Mouse (Mus musculus): ENCODE data around the gene Cep290.
A peak's percentile ranks its signal among the peaks of the same experiment; 100 is the strongest.
"Not testable (repeated sequence)": the region's sequence is repeated elsewhere in the genome, so short reads cannot be mapped to it uniquely, and the experiment has no call there.

Cep290 gene

DNA sequence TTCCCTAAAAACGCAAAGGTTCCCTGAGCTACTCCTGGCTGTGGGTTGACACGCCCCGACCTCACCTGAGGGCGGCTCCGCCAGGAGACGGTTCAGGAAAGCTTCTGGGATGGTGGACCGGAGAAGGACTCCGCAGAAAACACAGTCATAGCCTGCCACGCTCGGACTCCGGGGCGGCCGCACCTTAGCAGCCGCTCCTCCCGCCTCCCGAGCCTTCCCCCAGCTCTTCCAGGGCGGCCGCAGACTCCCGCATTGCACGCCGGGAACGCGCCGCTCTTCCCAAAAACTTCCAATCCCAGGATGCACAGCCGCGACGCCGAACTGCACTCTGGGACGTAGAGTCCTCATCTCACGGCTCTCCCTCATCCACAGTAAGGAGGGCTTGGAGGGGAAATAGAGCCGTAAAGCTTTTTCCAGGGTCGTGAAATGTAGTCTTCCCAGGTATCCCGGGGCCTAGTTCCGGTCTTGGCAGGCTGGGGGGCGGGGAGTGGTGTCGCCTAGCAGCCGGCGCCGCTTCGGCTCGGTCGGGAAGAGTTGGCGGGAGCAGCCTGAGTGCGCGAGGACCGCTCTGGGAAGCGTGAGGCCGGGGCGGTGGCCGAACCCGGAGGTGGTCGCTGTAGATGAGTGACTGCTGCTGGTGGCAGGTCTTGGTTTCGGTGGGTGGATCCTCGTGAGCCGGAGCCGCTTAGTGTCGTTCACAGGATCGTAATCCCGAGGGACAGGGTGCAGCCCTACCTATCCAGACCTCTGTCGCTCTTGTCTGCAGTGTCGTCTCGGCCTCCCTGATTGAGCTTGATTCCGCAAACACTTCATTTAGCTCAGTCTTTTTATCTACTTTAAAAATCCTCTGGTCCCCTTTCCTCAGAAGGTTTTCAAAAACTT, at the start of gene Cep290, which contains the start of gene Tmtc3:
Cep290 (plus strand) TSS at position 462 of the 882 bp plus-strand sequence.
Tmtc3 (minus strand) TSS at position 254 of the 882 bp plus-strand sequence.
- peak; percentile 92 to 97 for DNase-seq (ENCODE audit: low spot score in 2 of 2)

DNA sequence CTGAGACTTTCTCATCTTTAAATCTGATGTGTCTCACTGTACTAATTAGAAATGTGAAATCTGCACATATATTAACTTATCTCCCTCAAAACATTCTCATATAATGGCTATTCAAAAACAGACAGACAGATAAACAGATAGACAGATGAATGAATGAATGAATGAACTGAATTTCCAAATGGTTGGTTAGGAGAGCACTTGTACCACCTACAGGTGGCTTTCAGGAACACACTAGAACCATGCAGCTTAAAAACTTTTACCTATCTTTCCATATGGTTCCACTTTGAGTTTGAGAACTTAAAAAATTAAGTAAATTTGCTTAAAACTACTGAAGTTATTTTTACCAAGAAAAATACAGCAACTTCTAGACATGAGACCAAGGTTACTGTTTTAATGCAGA, 38.0 kb upstream of the Cep290 start:
- DNase-seq (ENCODE audit: low spot score in 2 of 2) = no peak

DNA sequence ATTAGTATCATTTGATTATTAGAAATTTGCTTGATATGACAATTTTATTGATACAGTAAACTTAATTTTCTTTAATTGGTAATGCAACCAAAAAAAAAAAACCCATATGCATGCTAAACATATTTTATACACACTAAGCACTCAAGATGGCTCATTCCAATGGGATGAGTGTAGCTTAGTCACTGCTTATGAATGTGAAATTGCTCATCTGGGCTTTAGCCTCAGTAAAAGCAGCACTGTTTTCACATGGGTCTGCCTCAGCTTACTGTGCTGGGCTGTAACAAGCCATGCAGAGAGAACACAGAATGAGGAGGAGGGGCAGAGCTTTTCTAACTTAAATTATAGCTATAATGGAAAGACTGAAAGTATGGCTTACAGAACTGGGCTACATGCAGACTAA, 26.8 kb upstream of the Cep290 start:
- DNase-seq (ENCODE audit: low spot score in 2 of 2) = no peak

DNA sequence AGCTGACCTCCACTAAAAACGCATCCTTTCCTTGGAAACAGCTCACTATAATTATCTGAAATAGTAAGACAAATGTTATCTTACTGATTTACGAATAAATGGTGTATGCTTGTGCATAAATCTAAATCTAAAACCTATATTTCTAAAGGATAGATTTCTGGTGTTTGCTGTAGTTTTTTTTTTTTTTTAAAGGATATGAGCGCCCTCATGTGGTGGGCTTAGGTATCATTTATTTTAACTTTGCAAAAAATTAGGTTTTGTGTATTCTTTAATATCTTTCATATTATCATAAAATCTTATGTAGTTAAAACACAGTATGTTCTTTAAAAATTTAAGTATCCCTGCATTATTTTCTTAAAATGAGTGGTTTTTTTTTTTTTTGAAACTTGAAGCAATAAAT, 12.3 kb upstream of the Cep290 start:
- DNase-seq (ENCODE audit: low spot score in 2 of 2) = no peak

DNA sequence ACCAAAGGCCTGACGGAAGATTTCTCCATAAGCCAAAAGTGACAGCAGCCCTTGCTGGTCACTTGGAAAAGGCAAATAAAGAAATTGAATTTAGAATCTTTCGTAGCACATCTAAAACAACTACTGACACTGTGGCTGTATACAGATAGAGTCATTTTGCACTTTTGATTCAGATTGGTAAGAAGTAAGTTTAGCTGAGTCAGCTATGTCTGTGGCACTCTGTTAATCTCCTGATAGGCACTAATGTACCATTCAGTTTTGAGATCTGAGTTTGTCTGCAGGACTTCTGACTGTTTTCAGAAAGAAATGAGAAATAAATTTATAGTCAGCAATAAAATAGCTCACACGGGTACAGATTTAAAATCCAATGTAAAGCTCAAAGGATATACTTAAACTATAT, 7.8 kb upstream of the Cep290 start:
- DNase-seq (ENCODE audit: low spot score in 2 of 2) = no peak

DNA sequence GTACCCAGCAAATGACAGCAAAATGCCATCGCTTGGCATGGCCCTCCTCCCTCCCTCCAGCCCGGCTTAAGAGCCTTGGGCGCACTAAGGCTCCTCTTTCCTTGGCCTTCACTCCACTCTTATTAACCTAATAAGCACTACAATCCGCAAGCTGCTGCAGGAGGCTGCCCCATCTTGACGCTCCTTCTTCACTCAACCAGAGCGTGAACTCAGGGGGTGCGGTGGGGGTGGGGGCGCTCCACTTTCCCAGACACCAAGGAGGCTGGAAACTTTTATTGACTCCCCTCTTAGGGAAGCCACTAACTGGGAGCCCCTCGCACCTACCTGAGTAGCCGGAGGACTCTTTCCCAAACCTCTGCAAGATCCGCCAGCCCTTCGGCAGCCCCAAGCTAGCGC, 659 bp upstream of the Cep290 start:
- DNase-seq (ENCODE audit: low spot score in 2 of 2) = no peak

DNA sequence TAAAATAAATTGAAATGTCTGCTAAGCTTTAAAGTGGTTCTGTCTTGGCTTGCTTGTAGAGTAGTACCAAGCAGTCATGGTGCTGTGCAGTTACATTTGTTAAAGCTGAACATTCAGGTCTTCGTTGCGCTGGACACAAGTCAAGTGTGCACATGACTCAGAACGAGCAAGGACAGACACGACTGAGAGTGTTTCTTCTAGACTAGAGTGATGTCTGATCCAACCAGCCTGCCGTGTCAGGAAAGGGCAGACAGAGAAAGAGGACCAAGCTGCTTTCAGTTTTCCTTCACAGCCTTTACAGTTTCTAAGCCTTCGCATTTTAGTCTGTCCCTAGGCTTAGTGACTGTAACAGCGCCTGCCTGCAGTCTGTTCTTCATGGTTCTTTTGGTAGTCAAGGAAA, 4.6 kb downstream of the Cep290 start:
- DNase-seq (ENCODE audit: low spot score in 2 of 2) = no peak

DNA sequence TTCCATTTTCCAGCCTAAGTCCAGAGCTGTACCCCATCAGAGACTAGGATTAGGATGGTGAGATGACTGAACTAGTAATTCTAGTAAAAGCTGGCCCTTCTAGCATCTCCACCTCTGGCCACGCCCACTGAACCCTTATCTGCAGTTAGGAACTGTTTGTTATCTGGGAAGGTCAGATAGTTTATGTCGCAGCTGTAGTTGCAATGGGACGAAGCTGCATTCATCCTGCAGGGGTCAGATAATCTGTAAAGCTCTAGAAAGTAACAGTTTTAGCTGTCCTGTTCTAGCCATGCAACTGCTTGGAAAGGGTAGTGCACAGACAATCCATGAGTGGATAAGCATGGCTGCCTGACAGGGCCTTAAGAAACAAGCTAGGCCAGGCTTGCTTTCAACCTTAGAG, 11.0 kb downstream of the Cep290 start:
- no peak for DNase-seq (ENCODE audit: low spot score in 2 of 2)

DNA sequence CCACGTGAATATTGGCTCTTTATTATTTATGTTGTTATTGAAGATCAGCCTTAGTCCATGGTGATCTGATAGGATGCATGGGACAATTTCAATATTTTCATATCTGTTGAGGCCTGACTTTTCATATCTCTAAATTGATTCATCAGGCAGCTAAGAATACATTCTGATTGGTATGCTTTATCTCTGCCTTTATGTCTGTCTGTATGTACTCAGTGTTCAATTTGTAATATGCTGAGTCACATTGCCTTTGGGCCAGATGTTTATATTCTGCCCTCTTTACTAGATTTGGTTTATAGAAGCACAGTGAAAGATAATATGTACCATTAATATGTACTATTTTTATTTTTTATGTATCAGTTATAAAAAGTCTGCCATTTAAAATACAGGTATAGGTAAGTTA, 20.8 kb downstream of the Cep290 start:
- DNase-seq (ENCODE audit: low spot score in 2 of 2) = no peak

DNA sequence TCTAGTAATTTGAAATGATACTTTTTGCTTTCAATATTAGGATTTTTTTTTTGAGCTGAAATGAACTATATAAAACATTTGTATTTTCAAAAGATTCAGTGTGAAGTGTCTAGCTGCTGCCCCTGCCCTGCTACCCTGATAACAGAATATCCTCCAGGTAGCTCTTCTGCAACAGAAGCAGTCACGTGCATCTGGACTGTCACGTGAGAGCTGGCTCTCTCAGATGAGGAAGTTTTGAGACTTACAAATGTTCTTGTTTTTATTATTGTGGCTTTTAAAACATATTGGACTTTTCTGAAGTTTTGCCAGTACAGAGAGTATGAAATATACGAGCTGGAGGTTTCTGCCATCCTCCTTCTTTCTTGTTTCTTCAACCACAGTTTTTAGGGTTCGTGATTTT, 34.3 kb downstream of the Cep290 start:
- no peak for DNase-seq (ENCODE audit: low spot score in 2 of 2)

DNA sequence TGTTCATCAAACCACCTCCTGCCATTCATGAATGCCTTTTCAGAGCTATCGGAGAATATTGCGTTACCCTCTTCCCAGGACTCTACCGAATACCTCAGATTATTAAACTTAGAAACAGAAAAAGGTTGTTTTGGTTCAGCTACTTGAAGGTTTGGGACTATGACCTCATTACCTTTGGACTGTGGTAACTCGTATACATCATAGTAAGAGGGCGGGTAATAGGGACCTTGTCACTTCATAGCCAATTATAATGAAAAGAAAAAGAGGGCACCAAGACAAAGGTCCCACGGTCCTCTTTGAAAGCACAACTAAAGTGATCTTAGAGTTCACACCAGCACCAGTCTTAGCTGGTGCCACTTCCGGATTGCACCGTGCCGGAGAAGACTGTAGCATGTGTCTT, 35.0 kb downstream of the Cep290 start:
- DNase-seq (ENCODE audit: low spot score in 2 of 2) = no peak

DNA sequence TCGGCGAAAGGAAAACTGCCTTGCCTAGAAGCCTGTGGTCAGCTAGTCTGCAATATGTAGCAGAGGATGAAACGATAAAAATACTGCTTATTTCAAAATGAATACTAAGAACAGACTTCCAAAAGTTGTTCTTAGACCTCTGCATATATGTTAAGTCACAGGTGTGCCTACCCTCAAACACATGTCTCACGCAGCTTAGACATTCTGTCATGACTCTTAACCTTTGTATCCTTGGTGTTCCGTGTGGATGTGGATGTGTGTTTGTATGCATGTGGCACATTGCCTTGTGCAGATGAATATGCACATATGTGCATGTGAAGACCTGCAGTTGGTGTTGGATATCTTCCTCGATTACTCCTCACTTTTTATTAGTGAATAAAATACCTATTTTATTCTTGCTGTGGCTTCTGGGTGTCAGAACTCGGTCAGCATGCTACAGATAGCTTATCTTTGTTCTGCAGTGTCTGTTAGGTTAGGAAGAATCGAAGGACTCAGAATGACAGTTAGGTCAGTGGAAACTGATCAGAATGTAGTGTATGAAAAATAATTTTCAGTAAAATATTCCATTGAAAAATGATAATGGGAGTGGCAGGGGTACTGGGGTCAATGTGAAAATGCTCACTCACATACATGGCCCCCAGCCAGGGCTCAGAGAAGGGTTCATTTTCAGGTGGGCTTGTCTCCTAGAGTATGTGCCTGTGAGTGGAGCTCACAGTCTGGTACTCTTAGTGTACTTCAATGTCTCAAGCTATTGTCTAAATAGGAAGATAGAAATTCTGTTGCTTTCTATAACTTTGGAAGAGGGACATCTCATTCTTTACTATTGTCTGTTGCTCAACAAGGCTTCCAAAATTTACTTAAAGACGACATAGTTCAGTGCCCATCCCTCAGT, 37.4 kb downstream of the Cep290 start:
- DNase-seq (ENCODE audit: low spot score in 2 of 2) = no peak

DNA sequence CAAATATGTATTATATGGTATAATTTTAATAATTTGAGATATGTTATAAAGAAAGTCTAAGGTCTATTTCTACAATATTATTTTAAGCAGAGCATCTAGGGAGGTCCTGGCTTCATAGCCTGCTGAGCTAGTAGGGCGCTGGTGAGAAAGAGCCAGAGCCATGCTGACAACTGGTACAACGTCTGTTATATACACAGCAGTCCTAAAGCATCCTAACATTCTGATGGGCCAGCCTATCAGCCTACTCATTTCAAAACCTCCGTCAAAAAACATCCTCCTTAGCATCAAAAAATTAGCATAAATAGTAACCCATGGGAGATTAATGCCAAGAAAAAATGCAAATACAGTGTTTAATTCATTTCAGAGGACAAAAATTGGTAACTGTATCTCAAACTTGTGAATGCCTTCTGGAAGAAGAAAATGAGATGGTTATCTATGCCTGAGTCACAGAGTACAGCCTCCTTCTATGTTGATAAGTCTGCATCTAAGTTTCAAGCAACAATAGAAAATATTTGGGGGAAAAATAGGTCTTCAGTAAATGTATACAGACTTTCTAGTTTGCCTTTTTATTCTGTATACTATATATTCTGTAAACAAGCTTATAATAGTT, 69.3 kb downstream of the Cep290 start:
- no peak for DNase-seq (ENCODE audit: low spot score in 2 of 2)

DNA sequence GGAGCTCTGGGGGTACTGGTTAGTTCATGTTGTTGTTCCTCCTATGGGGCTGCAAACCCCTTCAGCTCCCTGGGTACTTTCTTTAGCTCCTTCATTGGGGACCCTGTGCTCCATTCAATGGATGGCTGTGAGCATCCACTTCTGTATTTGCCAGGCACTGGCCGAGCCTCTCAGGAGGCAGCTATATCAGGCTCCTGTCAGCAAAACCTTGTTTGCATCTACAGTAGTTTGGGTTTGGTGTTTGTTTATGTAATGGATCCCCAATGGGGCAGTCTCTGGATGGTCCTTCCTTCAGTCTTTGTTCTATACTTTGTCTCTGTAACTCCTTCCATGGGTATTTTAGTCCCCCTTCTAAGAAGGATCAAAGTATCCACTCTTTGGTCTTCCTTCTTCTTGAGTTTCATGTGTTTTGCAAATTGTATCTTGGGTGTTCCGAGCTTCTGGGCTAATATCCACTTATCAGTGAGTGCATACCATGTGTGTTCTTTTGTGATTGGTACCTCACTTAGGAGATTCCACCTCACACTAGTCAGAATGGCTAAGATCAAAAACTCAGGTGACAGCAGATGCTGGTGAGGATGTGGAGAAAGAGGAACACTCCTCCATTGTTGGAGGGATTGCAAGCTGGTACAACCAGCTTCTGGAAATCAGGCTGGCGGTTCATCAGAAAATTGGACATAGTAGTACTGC, 73.0 kb downstream of the Cep290 start:
- DNase-seq (ENCODE audit: low spot score in 2 of 2) = not testable (repeated sequence)

DNA sequence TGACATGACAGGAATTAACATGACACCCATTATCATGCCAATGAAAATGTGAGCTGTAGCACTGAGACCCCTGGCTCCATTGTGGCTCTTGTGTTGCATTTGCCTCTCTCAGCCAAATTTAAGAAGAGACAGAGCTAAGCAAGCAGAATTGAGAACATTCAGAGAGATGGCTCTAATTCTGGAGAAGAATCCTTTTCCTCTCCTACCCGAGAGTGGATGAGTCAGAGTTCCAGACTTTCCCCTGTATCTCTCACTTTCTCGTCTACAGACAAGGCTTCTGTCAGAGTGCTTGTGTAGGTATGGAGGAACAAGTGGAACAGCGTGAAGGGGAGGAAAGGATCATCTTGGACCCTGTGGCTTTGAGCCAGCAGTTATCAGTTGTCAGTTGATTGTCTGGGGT, 76.8 kb downstream of the Cep290 start:
- DNase-seq (ENCODE audit: low spot score in 2 of 2) = no peak

DNA sequence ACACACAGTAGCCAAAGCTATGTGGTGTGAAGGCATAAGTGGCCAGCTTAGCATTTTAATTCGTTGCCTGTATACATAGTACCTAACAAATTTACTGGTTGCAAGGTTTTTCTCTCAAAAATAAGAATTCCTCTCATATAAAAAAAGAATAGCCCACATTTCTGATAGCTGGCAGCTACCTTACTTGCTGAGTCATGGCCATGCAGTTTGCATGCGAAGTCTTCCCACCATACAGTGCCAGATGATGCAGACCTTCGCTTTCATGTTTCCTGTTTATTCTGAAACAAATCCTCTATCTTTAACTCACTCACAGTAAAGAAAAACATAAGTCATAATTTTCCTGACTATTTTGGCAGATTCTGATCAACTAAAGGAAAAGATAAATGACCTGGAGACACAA, 84.3 kb downstream of the Cep290 start:
- no peak for DNase-seq (ENCODE audit: low spot score in 2 of 2)

DNA sequence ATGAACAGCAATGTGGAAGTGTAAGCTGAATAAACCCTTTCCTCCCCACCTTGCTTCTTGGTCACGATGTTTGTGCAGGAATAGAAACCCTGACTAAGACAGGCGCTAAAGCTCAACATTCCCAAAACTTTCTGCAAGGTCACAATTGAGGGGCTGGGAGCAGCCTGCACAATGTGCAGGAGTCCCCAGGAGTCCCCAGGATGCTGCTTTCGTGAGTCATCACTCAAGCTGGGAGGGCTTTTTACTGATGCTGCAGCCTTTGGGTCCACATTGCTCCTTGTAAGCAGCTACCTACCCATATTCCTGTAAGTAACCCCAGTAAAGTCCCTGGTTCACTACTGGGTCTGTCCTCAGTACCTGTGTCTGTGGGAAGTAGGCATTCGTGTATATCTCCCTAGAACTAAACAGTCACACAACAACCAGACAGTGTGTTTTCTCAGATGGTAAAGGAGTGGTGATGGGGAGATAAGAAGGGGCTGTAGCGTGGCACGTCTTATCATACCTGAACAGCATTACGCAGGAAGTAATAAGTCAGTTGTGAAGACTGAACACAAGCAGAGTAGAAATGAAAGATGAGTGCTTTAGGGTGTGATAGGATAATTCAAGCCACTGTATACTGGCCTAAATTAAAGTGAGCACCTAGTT, 87.3 kb downstream of the Cep290 start:
- DNase-seq (ENCODE audit: low spot score in 2 of 2) = no peak

DNA sequence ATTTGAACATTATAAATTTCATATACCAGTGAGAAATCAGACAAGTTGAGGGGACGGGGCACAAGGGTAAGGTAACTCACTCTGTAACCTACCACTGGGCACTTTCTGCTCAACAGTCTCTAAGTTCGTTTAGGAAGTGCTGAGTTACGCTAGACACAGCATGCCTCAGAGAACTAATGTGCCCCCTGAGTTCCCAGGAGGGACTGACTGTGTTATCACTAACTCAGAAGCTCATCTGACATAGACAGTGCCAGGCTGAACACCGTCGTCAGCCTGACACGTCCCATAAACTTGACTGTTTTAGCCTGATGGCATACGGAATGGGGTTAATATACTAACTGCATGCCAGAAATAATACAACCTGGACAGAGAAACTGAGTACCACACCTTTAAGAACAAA, 87.9 kb downstream of the Cep290 start:
- DNase-seq (ENCODE audit: low spot score in 2 of 2) = no peak

DNA sequence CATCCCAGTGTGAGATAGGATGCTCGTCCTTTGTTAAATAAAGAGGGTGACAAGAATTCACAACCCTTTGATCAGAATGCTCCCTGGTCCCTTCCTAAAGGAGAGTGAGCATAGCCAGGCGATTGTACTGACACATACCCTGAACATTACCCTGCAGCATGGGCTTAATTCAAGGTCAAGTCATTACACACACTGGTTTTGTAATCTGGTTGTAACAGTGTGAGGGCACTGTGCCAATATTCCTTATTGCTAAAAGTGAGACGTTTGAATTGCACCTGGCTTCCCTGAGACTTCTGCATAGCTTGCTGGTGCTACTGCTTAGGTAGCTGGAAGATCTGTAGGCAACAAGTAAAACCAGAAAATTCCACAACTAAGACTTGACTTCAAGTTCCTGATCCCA, 96.8 kb downstream of the Cep290 start:
- no peak for DNase-seq (ENCODE audit: low spot score in 2 of 2)

DNA sequence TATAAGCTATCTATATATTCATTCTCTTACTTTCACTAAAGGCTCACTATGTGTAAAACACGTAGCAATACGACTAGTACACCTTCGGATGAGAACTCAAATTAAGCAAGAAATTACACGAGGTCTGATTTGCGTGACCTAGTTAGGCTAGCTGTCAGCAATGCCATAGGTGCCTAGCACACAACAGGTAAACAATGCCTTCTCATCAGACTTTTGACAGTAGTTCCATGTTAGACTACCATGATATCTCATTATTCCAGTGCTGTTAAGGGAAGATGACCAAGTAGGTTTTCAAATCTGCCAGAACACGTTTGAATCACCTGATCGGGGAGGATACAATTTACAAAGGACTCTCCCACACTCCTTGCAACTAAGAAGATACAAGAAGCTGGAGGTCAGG, 101.2 kb downstream of the Cep290 start:
- no peak for DNase-seq (ENCODE audit: low spot score in 2 of 2)

DNA sequence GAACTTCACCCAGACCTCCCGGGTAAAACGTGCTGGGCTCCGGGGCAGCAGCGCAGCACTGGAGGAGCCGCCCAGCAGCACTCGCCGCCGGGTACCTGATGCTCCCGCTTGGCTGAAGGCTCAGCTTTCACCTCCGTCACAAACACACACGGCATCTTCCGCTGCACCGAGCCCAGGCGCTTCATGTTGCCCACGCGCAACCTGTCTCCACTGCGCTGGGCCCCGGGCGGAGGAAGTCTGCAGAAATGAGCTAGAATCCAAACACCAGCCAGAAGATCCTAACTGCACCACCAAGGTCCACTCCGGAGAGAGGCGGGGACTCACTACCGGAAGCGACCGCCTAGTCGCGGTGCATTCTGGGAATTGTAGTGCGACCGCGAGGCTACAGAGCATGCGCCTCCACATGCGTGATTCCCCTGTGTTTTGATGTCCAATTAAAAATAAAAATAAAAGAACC, 101.6 kb downstream of the Cep290 start:
- peak; percentile 73 to 91 for DNase-seq (ENCODE audit: low spot score in 2 of 2)

All from left cerebral cortex, adult 9 months (tissue).